Mouse (Mus musculus): ENCODE results near the gene Hoxa1. TPM values are rescaled to one million over a fixed set of nuclear protein-coding genes. Genes with fewer than 3 reads are reported as not detected.
A peak's percentile ranks its signal among the peaks of the same experiment; 100 is the strongest.

Gene Hoxa1
- polyA plus RNA-seq, 1 experiment from 2014 or later = 3.0 TPM

GRCm38 (mm10) chr6:52184668-52185067 is 26.6 kb upstream of the Hoxa1 start:
- Histone ChIP-seq H3K9ac (replicated peaks; ENCODE audit: low read depth, low read length) (no peak overlapping the region), H3K4me3 (ENCODE audit: low read depth, low read length) (no peak overlapping the region), H3K9me3 (ENCODE audit: control insufficient read depth, low read depth, low read length) (no peaks in the 10 kb centered on the region), H3K27me3 (ENCODE audit: control insufficient read depth, insufficient read depth, low read length) (no peaks in the 10 kb centered on the region), H3K4me1 (ENCODE audit: control insufficient read depth, insufficient read depth, low read length) (peaks cover 86% of the 10 kb centered on the region), H3K27ac (ENCODE audit: low read length) (peak overlapping the region; percentile 98), H3K36me3 (ENCODE audit: control insufficient read depth, insufficient read depth, low read length) (peaks cover 5% of the 10 kb centered on the region; the same call in 1 of the 2 replicates), H3K4me2 (replicated peaks; ENCODE audit: low read depth, low read length) (peak overlapping the region; percentile 24)
- ATAC-seq (ENCODE audit: insufficient number of reproducible peaks, insufficient read depth, low FRiP score, low read depth) = no peak
- WGBS = 23% methylated on average over 6 of the region's 6 CpGs

- WGBS = 20% methylated on average over 10 of the region's 10 CpGs
- Histone ChIP-seq H3K27ac (ENCODE audit: low read length) (peak overlapping the region; percentile 98), H3K9me3 (ENCODE audit: control insufficient read depth, low read depth, low read length) (no peaks in the 10 kb centered on the region), H3K4me1 (ENCODE audit: control insufficient read depth, insufficient read depth, low read length) (peaks cover 75% of the 10 kb centered on the region), H3K27me3 (ENCODE audit: control insufficient read depth, insufficient read depth, low read length) (no peaks in the 10 kb centered on the region), H3K9ac (replicated peaks; ENCODE audit: low read depth, low read length) (no peak overlapping the region; the same call in 1 of the 2 replicates), H3K4me3 (ENCODE audit: low read depth, low read length) (no peak overlapping the region), H3K36me3 (ENCODE audit: control insufficient read depth, insufficient read depth, low read length) (peaks cover 5% of the 10 kb centered on the region; the same call in 1 of the 2 replicates), H3K4me2 (replicated peaks; ENCODE audit: low read depth, low read length) (peak overlapping the region; percentile 24)
- no peak for ATAC-seq (ENCODE audit: insufficient number of reproducible peaks, insufficient read depth, low FRiP score, low read depth)
Observed at GRCm38 (mm10) chr6:52183311-52184080, 25.4 kb upstream of the Hoxa1 start.

GRCm38 (mm10) chr6:52182793-52183192 is 24.7 kb upstream of the Hoxa1 start:
- H3K9me3 ChIP-seq (ENCODE audit: control insufficient read depth, low read depth, low read length) = no peaks in the 10 kb centered on the region
- WGBS = 69% methylated on average over 1 of the region's 1 CpGs
- H3K4me2 ChIP-seq (replicated peaks; ENCODE audit: low read depth, low read length) = peak overlapping the region; percentile 8; the same call in 1 of the 2 replicates
- no peak overlapping the region for H3K9ac ChIP-seq (replicated peaks; ENCODE audit: low read depth, low read length)
- peak overlapping the region; percentile 98 for H3K27ac ChIP-seq (ENCODE audit: low read length)
- peaks cover 5% of the 10 kb centered on the region; the same call in 1 of the 2 replicates for H3K36me3 ChIP-seq (ENCODE audit: control insufficient read depth, insufficient read depth, low read length)
- no peaks in the 10 kb centered on the region for H3K27me3 ChIP-seq (ENCODE audit: control insufficient read depth, insufficient read depth, low read length)
- peaks cover 71% of the 10 kb centered on the region for H3K4me1 ChIP-seq (ENCODE audit: control insufficient read depth, insufficient read depth, low read length)
- H3K4me3 ChIP-seq (ENCODE audit: low read depth, low read length) = no peak overlapping the region
- no peak for ATAC-seq (ENCODE audit: insufficient number of reproducible peaks, insufficient read depth, low FRiP score, low read depth)

GRCm38 (mm10) chr6:52182030-52182429 is 23.9 kb upstream of the Hoxa1 start:
- peaks cover 5% of the 10 kb centered on the region; the same call in 1 of the 2 replicates for H3K36me3 ChIP-seq (ENCODE audit: control insufficient read depth, insufficient read depth, low read length)
- no peak overlapping the region for H3K4me3 ChIP-seq (ENCODE audit: low read depth, low read length)
- no peaks in the 10 kb centered on the region for H3K9me3 ChIP-seq (ENCODE audit: control insufficient read depth, low read depth, low read length)
- H3K4me2 ChIP-seq (replicated peaks; ENCODE audit: low read depth, low read length) = no peak overlapping the region
- peaks cover 63% of the 10 kb centered on the region for H3K4me1 ChIP-seq (ENCODE audit: control insufficient read depth, insufficient read depth, low read length)
- no peaks in the 10 kb centered on the region for H3K27me3 ChIP-seq (ENCODE audit: control insufficient read depth, insufficient read depth, low read length)
- ATAC-seq (ENCODE audit: insufficient number of reproducible peaks, insufficient read depth, low FRiP score, low read depth) = no peak
- 38% methylated on average over 2 of the region's 2 CpGs for WGBS
- peak overlapping the region; percentile 98 for H3K27ac ChIP-seq (ENCODE audit: low read length)
- H3K9ac ChIP-seq (replicated peaks; ENCODE audit: low read depth, low read length) = no peak overlapping the region

- peak overlapping the region; percentile 63 for H3K4me3 ChIP-seq (ENCODE audit: low read depth, low read length)
- peaks cover 3% of the 10 kb centered on the region; the same call in 1 of the 2 replicates for H3K36me3 ChIP-seq (ENCODE audit: control insufficient read depth, insufficient read depth, low read length)
- H3K9ac ChIP-seq (replicated peaks; ENCODE audit: low read depth, low read length) = peak overlapping the region; percentile 79
- H3K27me3 ChIP-seq (ENCODE audit: control insufficient read depth, insufficient read depth, low read length) = no peaks in the 10 kb centered on the region
- peak overlapping the region; percentile 61 for H3K4me2 ChIP-seq (replicated peaks; ENCODE audit: low read depth, low read length)
- H3K4me1 ChIP-seq (ENCODE audit: control insufficient read depth, insufficient read depth, low read length) = peaks cover 53% of the 10 kb centered on the region
- peak overlapping the region; percentile 98 for H3K27ac ChIP-seq (ENCODE audit: low read length)
- 26% methylated on average over 3 of the region's 3 CpGs for WGBS
- no peaks in the 10 kb centered on the region for H3K9me3 ChIP-seq (ENCODE audit: control insufficient read depth, low read depth, low read length)
- no peak for ATAC-seq (ENCODE audit: insufficient number of reproducible peaks, insufficient read depth, low FRiP score, low read depth)
Observed at GRCm38 (mm10) chr6:52180726-52181125, 22.6 kb upstream of the Hoxa1 start.

DNA sequence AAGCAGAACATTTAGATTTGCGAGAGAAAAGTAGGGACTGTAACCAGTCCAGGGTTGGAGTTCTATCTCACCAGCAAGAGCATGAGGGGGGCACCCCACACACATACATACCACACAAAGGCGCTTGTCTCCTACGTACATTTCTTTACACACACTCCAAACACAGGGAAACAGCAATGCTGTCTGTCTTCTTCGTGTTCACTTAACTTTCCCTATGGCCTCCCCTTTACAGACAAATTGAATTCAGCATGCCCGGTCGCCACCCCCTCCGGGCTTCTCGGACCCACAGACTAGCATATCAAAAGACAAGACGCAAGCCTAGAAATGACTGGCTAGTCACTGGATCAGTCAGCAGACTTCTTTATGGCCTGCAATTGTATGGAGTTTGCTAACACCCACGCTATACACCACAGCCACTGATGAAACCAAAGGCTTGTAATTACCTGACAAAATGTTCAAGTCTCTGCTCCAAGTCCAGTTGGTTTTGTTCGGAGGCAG is 22.1 kb upstream of the Hoxa1 start:
- Histone ChIP-seq H3K4me2 (replicated peaks; ENCODE audit: low read depth, low read length) (peak overlapping the region; percentile 61), H3K9ac (replicated peaks; ENCODE audit: low read depth, low read length) (peak overlapping the region; percentile 79), H3K4me1 (ENCODE audit: control insufficient read depth, insufficient read depth, low read length) (peaks cover 49% of the 10 kb centered on the region), H3K9me3 (ENCODE audit: control insufficient read depth, low read depth, low read length) (no peaks in the 10 kb centered on the region), H3K36me3 (ENCODE audit: control insufficient read depth, insufficient read depth, low read length) (peaks cover 3% of the 10 kb centered on the region; the same call in 1 of the 2 replicates), H3K27ac (ENCODE audit: low read length) (peak overlapping the region; percentile 98), H3K27me3 (ENCODE audit: control insufficient read depth, insufficient read depth, low read length) (no peaks in the 10 kb centered on the region), H3K4me3 (ENCODE audit: low read depth, low read length) (peak overlapping the region; percentile 63)
- no peak for ATAC-seq (ENCODE audit: insufficient number of reproducible peaks, insufficient read depth, low FRiP score, low read depth)
- WGBS = 12% methylated on average over 11 of the region's 11 CpGs

DNA sequence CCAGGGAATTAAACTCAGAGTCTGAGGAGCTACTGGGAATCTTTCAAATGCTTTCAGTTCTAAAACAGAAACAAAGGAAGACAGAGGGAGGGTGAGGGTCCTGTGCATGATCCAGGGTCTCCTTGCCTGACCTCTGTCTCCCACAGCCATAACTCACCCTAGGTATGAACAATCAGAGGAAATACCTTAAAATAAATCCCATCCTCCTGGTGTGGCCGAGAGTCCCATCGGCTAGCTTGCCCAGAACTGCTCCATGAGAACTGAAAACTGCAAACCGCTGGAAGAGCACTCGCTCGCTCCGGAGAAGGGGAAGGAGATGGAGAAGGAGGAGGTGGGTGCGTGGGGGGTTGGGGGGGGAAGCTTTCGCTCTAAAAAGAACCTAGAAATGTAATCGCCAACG is 21.6 kb upstream of the Hoxa1 start:
- Histone ChIP-seq H3K4me2 (replicated peaks; ENCODE audit: low read depth, low read length) (peak overlapping the region; percentile 61), H3K9me3 (ENCODE audit: control insufficient read depth, low read depth, low read length) (no peaks in the 10 kb centered on the region), H3K9ac (replicated peaks; ENCODE audit: low read depth, low read length) (peak overlapping the region; percentile 79), H3K27ac (ENCODE audit: low read length) (peak overlapping the region; percentile 98), H3K4me1 (ENCODE audit: control insufficient read depth, insufficient read depth, low read length) (peaks cover 43% of the 10 kb centered on the region), H3K36me3 (ENCODE audit: control insufficient read depth, insufficient read depth, low read length) (peaks cover 3% of the 10 kb centered on the region; the same call in 1 of the 2 replicates), H3K4me3 (ENCODE audit: low read depth, low read length) (peak overlapping the region; percentile 63), H3K27me3 (ENCODE audit: control insufficient read depth, insufficient read depth, low read length) (no peaks in the 10 kb centered on the region)
- no peak for ATAC-seq (ENCODE audit: insufficient number of reproducible peaks, insufficient read depth, low FRiP score, low read depth)
- 5% methylated on average over 10 of the region's 10 CpGs for WGBS

DNA sequence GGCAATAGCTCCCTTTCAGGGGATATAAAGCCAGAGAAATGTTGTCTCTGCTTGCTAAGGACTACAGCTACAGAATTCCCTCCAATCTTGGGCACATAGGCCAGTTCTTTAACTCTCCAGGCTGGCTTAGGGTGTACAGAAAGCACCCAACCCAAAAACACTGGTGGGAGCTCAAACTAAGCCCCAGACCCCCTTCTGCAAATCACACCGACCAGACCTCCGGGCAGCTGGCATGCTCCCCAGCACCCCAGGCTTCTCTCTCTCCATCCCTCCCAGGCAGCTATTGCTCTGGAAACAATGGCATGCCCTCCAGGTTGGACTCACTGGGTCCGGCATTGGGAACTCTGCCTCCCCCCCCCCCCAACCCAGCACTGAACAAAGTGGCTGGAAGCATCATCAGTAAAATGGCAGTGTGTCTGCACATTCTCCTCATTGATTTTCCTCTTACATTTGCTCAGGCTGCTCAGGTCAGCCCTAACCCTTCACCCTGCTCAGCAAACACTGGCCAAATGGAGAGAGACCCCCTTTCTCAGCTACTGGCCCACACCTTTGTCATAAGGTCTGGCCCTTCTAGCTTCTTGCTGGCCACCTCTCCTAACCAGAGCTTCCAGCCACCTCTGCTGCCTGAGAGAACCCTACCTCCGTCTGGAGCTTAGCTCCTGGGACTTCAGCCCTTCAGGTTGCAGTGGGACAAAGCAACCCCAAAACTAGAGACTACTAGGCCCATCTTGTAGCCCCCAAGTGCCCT is 21.0 kb upstream of the Hoxa1 start:
- Histone ChIP-seq H3K9ac (replicated peaks; ENCODE audit: low read depth, low read length) (peak overlapping the region; percentile 79), H3K4me2 (replicated peaks; ENCODE audit: low read depth, low read length) (peak overlapping the region; percentile 61), H3K27me3 (ENCODE audit: control insufficient read depth, insufficient read depth, low read length) (no peaks in the 10 kb centered on the region), H3K36me3 (ENCODE audit: control insufficient read depth, insufficient read depth, low read length) (peaks cover 3% of the 10 kb centered on the region; the same call in 1 of the 2 replicates), H3K4me1 (ENCODE audit: control insufficient read depth, insufficient read depth, low read length) (peaks cover 37% of the 10 kb centered on the region), H3K4me3 (ENCODE audit: low read depth, low read length) (peak overlapping the region; percentile 63), H3K27ac (ENCODE audit: low read length) (peak overlapping the region; percentile 98), H3K9me3 (ENCODE audit: control insufficient read depth, low read depth, low read length) (no peaks in the 10 kb centered on the region)
- 12% methylated on average over 4 of the region's 4 CpGs for WGBS
- ATAC-seq (ENCODE audit: insufficient number of reproducible peaks, insufficient read depth, low FRiP score, low read depth) = no peak

All from stomach, embryonic 14.5 days (tissue).